Mouse (Mus musculus) forebrain, embryonic 10.5 days (tissue): ENCODE measurements around the gene Olfr1166. TPM values are rescaled to one million over a fixed set of nuclear protein-coding genes. Genes with fewer than 3 reads are reported as not detected.
"Not testable (repeated sequence)": the region's sequence is repeated elsewhere in the genome, so short reads cannot be mapped to it uniquely, and the experiment has no call there.

Experiments used
- DNase-seq: peaks from one replicate; pipeline ENCODE4 v3.0.0-alpha.2; 2017; ENCODE audit warnings: low spot score; ENCODE audit errors: extremely low spot score
- H3K27ac ChIP-seq: fragments of 300-500 bp; sonication (generic); 2 replicates; pipeline ENCODE4 v1.5.1; 2016; ENCODE audit warnings: mild to moderate bottlenecking
- H3K27me3 ChIP-seq: fragments of 300-500 bp; sonication (generic); 2 replicates; pipeline ENCODE4 v1.6.1; 2016; ENCODE audit warnings: mild to moderate bottlenecking; ENCODE audit not compliant: poor library complexity, severe bottlenecking
- H3K36me3 ChIP-seq: fragments of 300-500 bp; sonication (generic); replicated peaks from 2 replicates; pipeline ENCODE4 v1.6.1; 2016; ENCODE audit warnings: mild to moderate bottlenecking, moderate library complexity
- H3K4me1 ChIP-seq: fragments of 300-500 bp; sonication (generic); 2 replicates; pipeline ENCODE4 v1.6.1; 2016
- H3K4me3 ChIP-seq: fragments of 300-500 bp; sonication (generic); 2 replicates; pipeline ENCODE4 v1.5.1; 2016; ENCODE audit warnings: mild to moderate bottlenecking, moderate library complexity
- H3K9me3 ChIP-seq: fragments of 300-500 bp; sonication (generic); 2 replicates; pipeline ENCODE4 v1.6.1; 2016; ENCODE audit warnings: mild to moderate bottlenecking, moderate library complexity
- WGBS: fragments of 180-500 bp; shearing (Covaris S2); methylation state at CpG from one replicate; pipeline ENCODE4 v1.1.7; 2016; 5-methylcytosine and 5-hydroxymethylcytosine counted together
- polyA plus RNA-seq: library from polyadenylated mRNA; unstranded; fragments of >200 nt; fragmentation: Nextera tagmentation; extraction: Ambion mirVana; gene quantifications from 2 replicates; pipeline ENCODE4 v1.2.1, GENCODE M21; 2016

The Olfr1166 gene
- not detected in 2 replicates for polyA plus RNA-seq

DNA sequence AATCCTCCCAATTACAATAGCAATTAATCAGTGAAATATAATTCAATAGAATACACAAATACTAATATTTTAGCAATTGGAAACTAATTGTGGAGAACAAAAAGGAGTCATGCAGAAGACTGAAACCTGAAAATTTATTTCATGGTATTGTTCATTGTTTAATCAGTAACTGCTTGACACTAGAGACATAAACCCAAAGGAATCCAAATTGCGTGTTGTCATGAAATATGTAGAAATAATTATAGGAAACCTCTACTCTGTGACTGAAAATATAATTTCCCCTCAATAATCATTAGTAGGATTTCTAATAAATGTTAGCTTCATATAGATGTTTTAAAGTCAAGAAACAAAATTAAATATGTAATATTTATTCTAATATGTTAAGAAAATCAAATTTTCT is at the start of gene Olfr1166:
Gene Olfr1166 (minus strand): TSS at position 101 of the 400 bp plus-strand sequence.
- 98% methylated on average over 1 of the region's 1 CpGs for WGBS
- Histone ChIP-seq H3K4me1 (no peaks in the 10 kb centered on the region), H3K36me3 (no peaks in the 10 kb centered on the region), H3K4me3 (no peak within 1 kb of the TSS), H3K27me3 (no peaks in the 10 kb centered on the region), H3K27ac (no peak within 1 kb of the TSS), H3K9me3 (no peaks in the 10 kb centered on the region)
- DNase-seq = no peak

DNA sequence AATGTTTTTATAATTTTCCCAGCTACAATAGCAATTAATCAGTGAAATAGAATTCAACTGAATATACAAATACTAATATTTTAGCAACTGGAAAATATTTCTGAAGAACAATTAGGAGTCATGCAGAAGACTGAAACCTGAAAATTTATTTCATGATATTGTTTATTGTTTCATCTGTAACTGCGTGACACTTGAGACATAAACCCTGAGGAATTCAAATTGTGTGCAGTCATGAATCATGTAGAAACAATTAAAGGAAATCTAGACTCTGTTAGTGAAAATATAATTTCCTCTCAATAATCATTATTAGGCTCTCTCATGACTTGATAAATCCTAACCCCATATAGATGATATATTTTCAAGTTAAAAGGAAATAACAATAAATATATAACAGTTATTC is 27.0 kb upstream of the Olfr1166 start, which contains the start of gene Olfr1167:
Gene Olfr1167 (minus strand): TSS at position 101 of the 400 bp plus-strand sequence.
- H3K4me3 ChIP-seq, H3K4me1 ChIP-seq, H3K9me3 ChIP-seq, H3K27ac ChIP-seq, DNase-seq, H3K36me3 ChIP-seq, H3K27me3 ChIP-seq: not testable (repeated sequence)
- 94% methylated on average over 1 of the region's 1 CpGs for WGBS

GRCm38 (mm10) chr2:88093866-88094265 is 34.2 kb downstream of the Olfr1166 start, which contains the start of gene Olfr1164:
Gene Olfr1164 (minus strand): TSS chr2:88093966.
- WGBS = 80% methylated on average over 4 of the region's 4 CpGs
- H3K9me3 ChIP-seq = no peaks in the 10 kb centered on the region
- H3K36me3 ChIP-seq = no peaks in the 10 kb centered on the region
- H3K27ac ChIP-seq = no peak within 1 kb of the TSS
- no peaks in the 10 kb centered on the region for H3K27me3 ChIP-seq
- no peak for DNase-seq
- H3K4me1 ChIP-seq = no peaks in the 10 kb centered on the region
- no peak within 1 kb of the TSS for H3K4me3 ChIP-seq

Other genes with a start within 250 kb of the Olfr1166 start
- not detected in 2 replicates for gene Olfr1153, start 233.3 kb downstream of the Olfr1166 start, polyA plus RNA-seq
- gene Olfr1154, start 223.1 kb downstream of the Olfr1166 start, polyA plus RNA-seq = not detected in 2 replicates
- not detected in 2 replicates for gene Olfr1155, start 183.1 kb downstream of the Olfr1166 start, polyA plus RNA-seq
- not detected in 2 replicates for gene Olfr1156, start 175.2 kb downstream of the Olfr1166 start, polyA plus RNA-seq
- not detected in 2 replicates for gene Olfr1157, start 160.0 kb downstream of the Olfr1166 start, polyA plus RNA-seq
- not detected in 2 replicates for gene Olfr74, start 153.6 kb downstream of the Olfr1166 start, polyA plus RNA-seq
- not detected in 2 replicates for gene Olfr1158, start 138.2 kb downstream of the Olfr1166 start, polyA plus RNA-seq
- not detected in 2 replicates for gene Olfr1160, start 120.0 kb downstream of the Olfr1166 start, polyA plus RNA-seq
- gene Olfr1161, start 105.5 kb downstream of the Olfr1166 start, polyA plus RNA-seq = not detected in 2 replicates
- gene Olfr73, start 90.6 kb downstream of the Olfr1166 start, polyA plus RNA-seq = not detected in 2 replicates
- gene Olfr1162, start 77.1 kb downstream of the Olfr1166 start, polyA plus RNA-seq = not detected in 2 replicates
- gene Olfr1163, start 56.4 kb downstream of the Olfr1166 start, polyA plus RNA-seq = not detected in 2 replicates
- gene Olfr1164, start 34.3 kb downstream of the Olfr1166 start, polyA plus RNA-seq = not detected in 2 replicates
- gene Olfr1167, start 26.9 kb upstream of the Olfr1166 start, polyA plus RNA-seq = not detected in 2 replicates
- not detected in 2 replicates for gene Olfr1168, start 53.6 kb upstream of the Olfr1166 start, polyA plus RNA-seq
- not detected in 2 replicates for gene Olfr1170, start 100.1 kb upstream of the Olfr1166 start, polyA plus RNA-seq
- not detected in 2 replicates for gene Olfr1173, start 151.6 kb upstream of the Olfr1166 start, polyA plus RNA-seq
- gene Olfr1174-ps, start 186.9 kb upstream of the Olfr1166 start, polyA plus RNA-seq = not detected in 2 replicates
- not detected in 2 replicates for gene Olfr1175-ps, start 198.9 kb upstream of the Olfr1166 start, polyA plus RNA-seq
- gene Olfr1176, start 208.4 kb upstream of the Olfr1166 start, polyA plus RNA-seq = not detected in 2 replicates
- not detected in 2 replicates for gene Olfr1177-ps, start 218.2 kb upstream of the Olfr1166 start, polyA plus RNA-seq